Mouse (Mus musculus) cerebellum, adult (tissue): ENCODE results near the gene Cdkn2d.
A peak's percentile ranks its signal among the peaks of the same experiment; 100 is the strongest.
"Not testable (repeated sequence)": the region's sequence is repeated elsewhere in the genome, so short reads cannot be mapped to it uniquely, and the experiment has no call there.

Experiments
- ATAC-seq: cut with Nextera tagmentation; 2 replicates; pipeline ENCODE4 v1.9.2; 2017; ENCODE audit warnings: mild to moderate bottlenecking, moderate library complexity, mixed read lengths; ENCODE audit not compliant: insufficient number of reproducible peaks, low FRiP score, low TSS enrichment

Cdkn2d gene

GRCm38 (mm10) chr9:21319503-21319902 is 28.3 kb upstream of the Cdkn2d start:
- ATAC-seq = no peak

DNA sequence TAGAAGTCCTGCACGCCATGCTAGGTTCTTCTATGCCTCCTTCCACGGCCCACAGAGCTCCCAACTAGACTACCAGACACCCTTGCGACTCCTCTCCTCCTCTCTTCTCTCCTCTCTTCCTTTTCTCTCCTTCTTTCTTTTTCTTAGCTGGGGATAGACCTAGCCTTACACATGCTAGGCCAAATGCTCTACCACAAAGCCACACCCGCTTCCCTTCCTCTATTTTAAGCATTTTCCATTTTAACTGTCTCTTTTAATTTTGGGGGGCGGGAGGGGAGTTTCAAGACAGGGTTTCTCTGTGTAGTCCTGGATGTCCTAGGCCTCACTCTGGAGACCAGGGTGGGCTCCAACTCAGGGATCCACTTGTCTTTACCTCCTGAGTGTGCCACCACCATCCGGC is 27.6 kb upstream of the Cdkn2d start:
- no peak for ATAC-seq

- no peak for ATAC-seq
These were observed 25.5 kb upstream of the Cdkn2d start for GRCm38 (mm10) chr9:21316696-21317095.

DNA sequence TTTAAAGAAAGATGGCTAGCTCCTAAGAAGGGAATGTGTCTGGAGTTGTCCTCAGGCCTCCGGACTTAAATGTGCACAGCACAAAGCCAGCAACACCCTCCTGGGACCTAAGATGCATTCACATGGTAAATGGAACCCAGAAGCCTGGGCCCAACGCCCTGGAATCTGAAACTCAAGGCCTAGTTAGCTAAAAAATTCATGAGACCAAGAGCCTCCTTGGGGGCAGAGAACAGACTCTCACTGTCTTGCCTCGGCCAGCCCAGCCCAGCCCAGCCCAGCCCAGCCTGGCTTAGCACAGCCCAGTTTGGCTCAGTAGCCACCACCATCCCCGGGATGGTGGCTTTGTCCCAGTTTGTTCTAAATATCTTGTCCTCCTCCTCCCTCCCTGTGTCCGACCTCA is 24.2 kb upstream of the Cdkn2d start:
- no peak for ATAC-seq

- no peak for ATAC-seq
These were observed 23.3 kb upstream of the Cdkn2d start for GRCm38 (mm10) chr9:21314367-21315140.

GRCm38 (mm10) chr9:21313394-21313793 is 22.2 kb upstream of the Cdkn2d start:
- peak; percentile 84; the same call in 1 of the 2 replicates for ATAC-seq

DNA sequence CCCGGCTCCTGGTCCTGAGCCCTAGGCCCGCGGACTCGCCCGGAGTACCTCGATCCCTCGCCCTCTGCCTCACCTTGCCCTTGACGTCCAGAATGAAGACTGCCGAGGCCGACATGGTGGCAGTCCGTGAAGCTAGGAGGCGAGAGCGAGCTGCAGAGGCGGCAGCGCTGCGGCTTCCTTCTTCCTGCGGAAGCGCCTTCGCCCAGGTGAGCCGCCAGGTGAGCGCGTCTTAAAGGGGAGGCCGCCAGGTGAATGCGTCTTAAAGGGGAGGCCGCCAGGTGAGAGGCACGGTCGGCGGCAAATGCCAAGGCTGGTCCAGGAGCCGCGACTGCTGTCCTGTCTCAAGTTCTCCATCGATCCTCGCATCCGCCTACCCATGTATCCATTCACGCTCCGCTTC is 20.9 kb upstream of the Cdkn2d start, which contains the start of gene Ap1m2:
Gene Ap1m2, minus strand, starts transcription at position 204 of the 400 bp plus-strand sequence.
- ATAC-seq = no peak

DNA sequence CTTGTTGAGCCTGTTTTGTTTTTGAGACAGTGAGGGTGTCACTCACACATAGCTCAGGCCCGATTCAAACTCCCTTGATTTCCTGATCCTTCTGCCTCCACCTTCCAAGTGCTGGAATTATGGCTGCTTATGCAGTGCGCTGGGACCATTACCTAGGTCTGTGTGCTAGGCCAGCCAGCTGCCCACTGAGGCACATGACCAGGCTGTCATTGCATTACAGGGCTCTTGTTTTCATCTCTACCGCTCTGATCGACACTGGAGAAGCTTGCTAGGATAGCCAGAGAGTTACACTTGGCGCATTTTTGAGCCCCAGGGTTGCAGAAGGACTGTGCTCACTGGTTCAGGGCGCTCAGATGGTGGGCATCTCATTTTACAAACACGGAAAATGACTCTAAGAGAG is 20.5 kb upstream of the Cdkn2d start:
- no peak for ATAC-seq

- no peak for ATAC-seq
These were observed 18.0 kb upstream of the Cdkn2d start for GRCm38 (mm10) chr9:21309150-21309741.

DNA sequence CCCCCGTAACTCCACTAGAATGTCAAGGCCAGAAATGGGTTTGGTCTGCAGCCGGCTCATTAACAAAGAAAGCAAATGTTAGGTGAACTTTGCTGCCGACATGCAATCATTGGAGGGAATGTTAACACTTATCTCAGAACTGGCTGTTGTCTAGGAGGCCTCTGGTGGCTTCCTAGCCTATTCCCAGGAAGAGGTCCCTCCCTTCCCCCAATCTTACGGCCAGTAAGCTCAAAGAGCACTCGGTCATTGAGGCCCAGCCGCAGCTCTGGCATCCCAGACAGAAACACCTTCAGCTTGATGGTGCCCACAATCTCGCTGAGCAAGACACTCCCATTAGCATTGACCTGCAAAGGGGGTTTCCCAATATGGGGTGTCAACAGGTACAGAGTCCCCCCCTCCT is 13.9 kb upstream of the Cdkn2d start:
- no peak for ATAC-seq

DNA sequence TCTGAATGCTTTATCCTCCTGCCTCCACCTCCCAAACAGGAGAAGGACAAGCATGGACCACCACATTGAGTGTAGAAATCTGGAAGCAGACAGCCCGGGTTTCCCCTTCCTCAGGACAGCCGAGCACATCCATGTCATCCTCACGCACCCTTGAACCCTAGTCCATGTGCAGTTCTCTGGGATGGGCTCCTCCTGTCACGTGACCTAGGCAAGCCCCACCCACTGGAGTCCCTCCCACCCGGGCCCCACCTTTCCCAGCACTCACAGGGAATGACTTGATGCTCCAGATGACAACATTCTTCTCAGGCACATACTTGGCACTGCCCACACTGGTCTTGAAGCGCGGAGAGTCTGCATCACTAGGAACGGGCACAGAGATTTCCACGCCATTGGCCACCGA is 7.8 kb upstream of the Cdkn2d start:
- ATAC-seq = no peak

- no peak for ATAC-seq
These were observed 1.1 kb upstream of the Cdkn2d start for GRCm38 (mm10) chr9:21292271-21292670.

GRCm38 (mm10) chr9:21291868-21292267 is 661 bp upstream of the Cdkn2d start:
- not testable (repeated sequence) for ATAC-seq

DNA sequence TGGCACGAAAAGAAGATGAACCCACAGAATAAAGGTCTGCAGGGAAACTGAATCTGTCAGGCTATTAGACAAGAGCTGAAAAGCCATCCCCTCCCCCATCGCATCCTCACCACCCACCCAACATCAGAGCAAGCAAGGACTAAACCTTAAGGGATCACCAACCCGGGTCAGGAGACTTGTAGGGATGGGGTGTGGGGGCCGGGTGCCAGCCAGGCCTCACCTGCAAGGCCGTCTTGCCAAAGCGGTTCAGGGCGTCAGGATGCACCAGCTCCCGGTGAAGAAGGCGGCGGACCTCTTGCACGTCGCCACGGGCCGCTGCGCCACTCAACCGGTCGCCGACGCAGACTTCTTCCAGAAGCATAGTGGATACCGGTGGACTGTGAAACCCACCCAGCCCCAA is 618 bp downstream of the Cdkn2d start:
- peak; percentile 2; the same call in 1 of the 2 replicates for ATAC-seq

DNA sequence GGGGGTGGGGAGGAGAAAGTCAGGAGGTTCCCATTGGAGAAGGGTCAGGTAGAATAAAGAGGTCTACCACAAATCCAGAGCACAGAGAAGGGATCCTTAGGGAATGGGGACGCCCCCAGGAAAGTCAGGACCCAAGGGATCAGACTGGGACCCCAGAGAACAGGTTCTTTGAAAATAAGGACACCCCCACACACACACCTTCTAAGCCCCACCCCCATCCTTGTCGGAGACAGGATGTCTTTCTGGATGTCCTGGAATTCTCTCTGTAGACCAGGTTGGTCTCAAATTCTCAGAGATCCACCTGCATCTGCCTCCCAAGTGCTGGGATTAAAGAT is 1.9 kb downstream of the Cdkn2d start:
- ATAC-seq = no peak

- no peak for ATAC-seq
These were observed 2.5 kb downstream of the Cdkn2d start for GRCm38 (mm10) chr9:21288404-21289336.

DNA sequence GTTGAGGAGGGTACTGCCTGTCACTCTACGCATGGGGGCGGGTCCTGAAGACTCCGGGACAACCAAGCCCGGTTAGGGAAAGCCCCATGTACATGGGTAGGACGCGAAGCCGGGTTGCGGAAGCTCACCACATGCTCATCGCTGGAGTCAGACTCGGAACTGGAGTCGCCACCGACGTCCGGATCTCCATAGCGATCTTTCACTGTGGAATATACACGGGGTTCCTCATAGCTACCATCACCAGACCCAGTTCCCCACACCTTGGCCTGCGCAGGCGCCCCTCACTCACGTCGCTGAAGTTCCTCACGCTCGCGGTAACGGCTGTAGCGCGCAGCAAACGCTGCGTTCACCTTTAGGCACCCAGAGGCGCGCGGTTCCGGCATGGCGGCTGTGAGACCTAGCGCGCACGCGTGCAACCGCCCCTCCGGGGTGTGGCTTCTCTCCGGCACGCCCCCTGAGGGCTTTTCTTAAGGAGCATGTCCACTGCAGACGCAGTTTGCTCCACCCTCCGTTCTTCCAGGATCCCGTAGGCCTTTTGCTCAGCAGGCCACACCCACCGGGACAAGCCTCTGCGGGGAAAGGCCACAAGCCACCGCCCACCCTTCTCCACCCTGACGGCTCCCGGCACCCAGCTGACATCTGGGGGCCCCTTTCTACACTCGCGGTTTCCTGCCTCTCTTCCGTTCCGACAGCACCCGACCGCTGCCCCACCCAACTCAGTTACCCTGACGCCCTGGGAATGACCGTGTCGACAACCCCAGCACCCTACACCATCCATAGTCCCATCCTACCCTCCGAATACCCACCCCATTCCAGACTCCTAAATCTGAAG is 3.4 kb downstream of the Cdkn2d start, which contains the start of gene Kri1:
Gene Kri1, minus strand, starts transcription at position 399 of the 832 bp plus-strand sequence.
- peak; percentile 78 for ATAC-seq

- ATAC-seq = no peak
These were observed 4.5 kb downstream of the Cdkn2d start for GRCm38 (mm10) chr9:21286753-21287152.

GRCm38 (mm10) chr9:21283994-21284393 is 7.2 kb downstream of the Cdkn2d start:
- ATAC-seq = no peak

GRCm38 (mm10) chr9:21283591-21283990 is 7.6 kb downstream of the Cdkn2d start:
- no peak for ATAC-seq
